Mouse (Mus musculus) 416B (cell line): ENCODE data around the gene Arrb1.

Experiments used
- DNase-seq: peaks from one replicate; pipeline ENCODE4 v3.0.0; 2011; ENCODE audit warnings: low read depth

Gene Arrb1

GRCm38 (mm10) chr7:99537183-99537756 is 2.0 kb downstream of the Arrb1 start:
- DNase-seq: no peak

GRCm38 (mm10) chr7:99538421-99538820 is 3.2 kb downstream of the Arrb1 start:
- no peak for DNase-seq

GRCm38 (mm10) chr7:99539201-99539891 is 4.1 kb downstream of the Arrb1 start:
- DNase-seq: peak; percentile 79

- DNase-seq: no peak
Measured at GRCm38 (mm10) chr7:99540016-99540415, 4.8 kb downstream of the Arrb1 start.

GRCm38 (mm10) chr7:99541204-99541603 is 5.9 kb downstream of the Arrb1 start:
- DNase-seq: no peak

- no peak for DNase-seq
Measured at GRCm38 (mm10) chr7:99544272-99544671, 9.0 kb downstream of the Arrb1 start.

- DNase-seq: peak; percentile 86
Measured at GRCm38 (mm10) chr7:99545885-99546745, 10.8 kb downstream of the Arrb1 start.

- no peak for DNase-seq
Measured at GRCm38 (mm10) chr7:99547584-99548487, 12.6 kb downstream of the Arrb1 start.

- peak; percentile 24 for DNase-seq
Measured at GRCm38 (mm10) chr7:99549668-99550067, 14.4 kb downstream of the Arrb1 start.

GRCm38 (mm10) chr7:99551623-99552022 is 16.4 kb downstream of the Arrb1 start:
- no peak for DNase-seq

- DNase-seq: no peak
Measured at GRCm38 (mm10) chr7:99553222-99553884, 18.1 kb downstream of the Arrb1 start.

- DNase-seq: no peak
Measured at GRCm38 (mm10) chr7:99553885-99554269, 18.6 kb downstream of the Arrb1 start.

GRCm38 (mm10) chr7:99555862-99556261 is 20.6 kb downstream of the Arrb1 start:
- peak; percentile 57 for DNase-seq

- no peak for DNase-seq
Measured at GRCm38 (mm10) chr7:99559091-99559490, 23.8 kb downstream of the Arrb1 start.

GRCm38 (mm10) chr7:99562478-99562877 is 27.2 kb downstream of the Arrb1 start:
- peak; percentile 38 for DNase-seq

GRCm38 (mm10) chr7:99563224-99563623 is 28.0 kb downstream of the Arrb1 start:
- DNase-seq: no peak

- DNase-seq: no peak
Measured at GRCm38 (mm10) chr7:99565325-99565881, 30.1 kb downstream of the Arrb1 start.

GRCm38 (mm10) chr7:99570680-99571079 is 35.4 kb downstream of the Arrb1 start:
- DNase-seq: no peak

GRCm38 (mm10) chr7:99572931-99573330 is 37.7 kb downstream of the Arrb1 start:
- no peak for DNase-seq

- no peak for DNase-seq
Measured at GRCm38 (mm10) chr7:99573351-99573750, 38.1 kb downstream of the Arrb1 start.

GRCm38 (mm10) chr7:99578246-99578645 is 43.0 kb downstream of the Arrb1 start:
- DNase-seq: no peak
